Mouse (Mus musculus) liver, embryonic 14.5 days (tissue): ENCODE results near the gene Serpinb1c. TPM values are rescaled to one million over a fixed set of nuclear protein-coding genes. Genes with fewer than 3 reads are reported as not detected.

Source experiments
- ATAC-seq: fragments of 200-750 bp; cut with Nextera tagmentation; 2 replicates; pipeline ENCODE4 v1.8.0; 2017; ENCODE audit warnings: moderate number of reproducible peaks, mild to moderate bottlenecking, moderate library complexity; ENCODE audit not compliant: insufficient read depth
- DNase-seq, 3 experiments: peaks; one replicate each; pipeline ENCODE4 v3.0.0-alpha.2; 2012 to 2013; ENCODE audit warnings: low read depth in 3 of 3, low spot score in 3 of 3
- H3K27ac ChIP-seq: fragments of 300-500 bp; sonication (generic); 2 replicates; pipeline ENCODE4 v1.5.1; 2014; ENCODE audit warnings: moderate library complexity, mild to moderate bottlenecking, control low read depth, inconsistent platforms
- H3K27me3 ChIP-seq: fragments of 300-500 bp; sonication (generic); 2 replicates; pipeline ENCODE4 v1.6.1; 2014; ENCODE audit warnings: mild to moderate bottlenecking, low read length, moderate library complexity; ENCODE audit not compliant: control insufficient read depth, insufficient read depth
- H3K36me3 ChIP-seq: fragments of 300-500 bp; sonication (generic); replicated peaks from 2 replicates; pipeline ENCODE4 v1.6.1; 2014; ENCODE audit warnings: low read depth; ENCODE audit not compliant: control insufficient read depth, insufficient read depth
- H3K4me1 ChIP-seq, 2 experiments: fragments of 200-500 bp in 1 of 2; fragments of 300-500 bp in 1 of 2; sonication (generic) in 1 of 2; replicated peaks; 2 replicates each; pipeline ENCODE4 v1.6.1; 2012 to 2014; ENCODE audit warnings: antibody characterized with exemption in 1 of 2, inconsistent platforms in 1 of 2, low read length in 1 of 2; ENCODE audit not compliant: control insufficient read depth in 2 of 2, insufficient read depth in 2 of 2
- H3K4me2 ChIP-seq: fragments of 300-500 bp; sonication (generic); 2 replicates; pipeline ENCODE4 v1.6.1; 2014; ENCODE audit warnings: low read depth, mild to moderate bottlenecking, control low read depth, moderate library complexity
- H3K4me3 ChIP-seq, 2 experiments: fragments of 200-500 bp in 1 of 2; fragments of 300-500 bp in 1 of 2; sonication (generic) in 1 of 2; 2 replicates each; pipeline ENCODE4 v1.5.1; 2012 to 2014; ENCODE audit warnings: low read depth in 2 of 2, low read length in 2 of 2, mild to moderate bottlenecking in 2 of 2, control low read depth in 1 of 2, inconsistent platforms in 1 of 2, moderate library complexity in 1 of 2; ENCODE audit not compliant: insufficient read depth in 1 of 2
- H3K9ac ChIP-seq: fragments of 300-500 bp; sonication (generic); replicated peaks from 2 replicates; pipeline ENCODE4 v1.6.1; 2014; ENCODE audit warnings: mild to moderate bottlenecking, control low read depth, moderate library complexity
- H3K9me3 ChIP-seq: fragments of 300-500 bp; sonication (generic); 2 replicates; pipeline ENCODE4 v1.6.1; 2016; ENCODE audit warnings: low read length, mixed read lengths; ENCODE audit not compliant: control insufficient read depth
- CTCF ChIP-seq: IDR thresholded peaks from 2 replicates; pipeline ENCODE4 v1.5.1; 2016; ENCODE audit warnings: antibody characterized with exemption, low read depth, control low read depth
- EP300 ChIP-seq: IDR thresholded peaks from 2 replicates; pipeline ENCODE4 v1.6.1; 2016; ENCODE audit warnings: antibody characterized with exemption, low read depth
- WGBS: fragments of 180-500 bp; shearing (Covaris S2); extraction: QIAGEN DNeasy Blood & Tissue Kit; methylation state at CpG from one replicate; pipeline ENCODE4 v1.1.7; 2014; ENCODE audit not compliant: insufficient replicate concordance; 5-methylcytosine and 5-hydroxymethylcytosine counted together
- polyA plus RNA-seq, 2 experiments: library from polyadenylated mRNA; depleted of rRNA in 1 of 2; stranded (reverse) in 1 of 2; unstranded in 1 of 2; fragments of >200 nt; fragmentation: Nextera tagmentation in 1 of 2; extraction: Ambion mirVana in 1 of 2; gene quantifications; 2 replicates each; pipeline versions ENCODE4 v1.2.1 to v1.2.3; 2012 to 2014

Serpinb1c gene
- polyA plus RNA-seq, 2 experiments: 0.04 TPM; not detected in 1

DNA sequence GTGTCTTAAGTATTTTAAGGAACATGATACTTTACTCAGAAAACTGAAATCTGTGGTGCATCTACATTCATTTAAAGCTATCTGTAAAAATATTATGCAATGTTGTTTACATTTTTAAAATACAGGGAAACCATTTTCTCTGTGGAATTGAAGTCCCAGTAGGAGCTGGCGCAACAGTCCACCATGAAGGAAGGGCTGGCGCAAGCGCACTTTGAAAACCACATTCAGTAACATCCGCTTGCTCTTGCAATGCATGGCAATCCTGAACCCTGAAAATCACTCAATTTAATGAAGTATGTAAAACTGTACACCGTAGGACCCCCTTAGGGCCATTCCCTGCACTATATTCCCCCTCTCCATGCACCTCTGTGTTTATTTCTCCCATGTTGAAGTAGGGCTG is 63.5 kb downstream of the Serpinb1c start:
- H3K9me3 ChIP-seq: no peaks in the 10 kb centered on the region
- no peak overlapping the region for H3K4me2 ChIP-seq
- no peak overlapping the region for H3K27ac ChIP-seq
- DNase-seq (no peak), ATAC-seq (no peak)
- no peak overlapping the region for H3K4me3 ChIP-seq
- no peaks in the 10 kb centered on the region for H3K27me3 ChIP-seq
- 77% methylated on average over 5 of the region's 5 CpGs for WGBS
- TF ChIP-seq CTCF (no peak), EP300 (no peak)
- H3K36me3 ChIP-seq: no peaks in the 10 kb centered on the region
- no peak overlapping the region for H3K9ac ChIP-seq
- peaks cover 0 to 6% of the 10 kb centered on the region in 2 experiments; a peak in 2 of 4 replicates for H3K4me1 ChIP-seq

DNA sequence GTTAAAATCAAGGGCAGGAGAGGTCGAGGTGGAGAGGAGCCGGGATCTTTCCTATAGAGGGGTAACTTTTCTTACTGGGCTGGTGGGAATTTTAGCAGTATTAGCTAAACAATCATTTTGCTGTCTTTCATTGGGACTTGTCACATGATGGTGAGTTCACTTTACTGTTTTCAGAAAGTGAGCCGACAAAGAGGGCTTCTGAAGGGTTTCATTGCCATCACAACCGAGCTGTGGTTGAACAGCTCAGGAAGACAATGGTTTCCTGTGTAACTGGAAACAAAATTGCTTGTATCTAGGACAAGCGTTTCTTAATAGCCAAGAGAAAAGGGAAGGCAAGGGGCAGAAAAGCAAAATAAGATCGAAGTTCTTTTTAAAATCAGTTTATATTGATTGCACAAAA is 64.8 kb downstream of the Serpinb1c start:
- H3K9ac ChIP-seq: no peak overlapping the region
- ATAC-seq: no peak
- no peak overlapping the region for H3K27ac ChIP-seq
- H3K4me3 ChIP-seq: no peak overlapping the region
- no peaks in the 10 kb centered on the region for H3K27me3 ChIP-seq
- H3K36me3 ChIP-seq: no peaks in the 10 kb centered on the region
- H3K4me2 ChIP-seq: no peak overlapping the region
- H3K4me1 ChIP-seq: peaks cover 0 to 6% of the 10 kb centered on the region in 2 experiments; a peak in 2 of 4 replicates
- WGBS: 14% methylated on average over 6 of the region's 6 CpGs
- H3K9me3 ChIP-seq: no peaks in the 10 kb centered on the region
- DNase-seq: no peak
- TF ChIP-seq CTCF: no peak
- TF ChIP-seq EP300: no peak

DNA sequence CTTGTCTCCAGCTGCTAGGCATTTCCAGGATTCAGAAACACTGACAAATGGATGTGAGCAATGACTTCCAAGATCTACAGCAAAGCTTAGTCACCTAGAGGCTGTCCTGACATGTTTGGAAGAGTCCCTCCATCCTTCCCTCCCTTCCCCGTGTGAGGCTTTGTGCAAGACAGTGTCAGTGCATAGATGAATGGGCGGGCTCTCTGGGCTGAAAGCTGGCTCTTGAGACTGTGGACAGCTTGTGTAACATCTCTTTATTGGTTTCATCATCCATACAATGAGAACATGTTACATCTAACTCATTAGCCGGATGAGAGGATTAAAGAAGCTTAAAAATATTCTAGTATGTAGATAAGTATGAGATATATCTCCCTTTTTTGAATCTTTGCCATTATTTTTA is 65.2 kb downstream of the Serpinb1c start:
- ATAC-seq (no peak), DNase-seq (no peak)
- Histone ChIP-seq H3K27ac (no peak overlapping the region), H3K9me3 (no peaks in the 10 kb centered on the region), H3K4me2 (no peak overlapping the region), H3K9ac (no peak overlapping the region), H3K27me3 (no peaks in the 10 kb centered on the region), H3K4me1 (peaks cover 0 to 6% of the 10 kb centered on the region in 2 experiments; a peak in 2 of 4 replicates), H3K4me3 (no peak overlapping the region), H3K36me3 (no peaks in the 10 kb centered on the region)
- TF ChIP-seq EP300 (no peak), CTCF (no peak)
- 32% methylated on average over 3 of the region's 3 CpGs for WGBS

DNA sequence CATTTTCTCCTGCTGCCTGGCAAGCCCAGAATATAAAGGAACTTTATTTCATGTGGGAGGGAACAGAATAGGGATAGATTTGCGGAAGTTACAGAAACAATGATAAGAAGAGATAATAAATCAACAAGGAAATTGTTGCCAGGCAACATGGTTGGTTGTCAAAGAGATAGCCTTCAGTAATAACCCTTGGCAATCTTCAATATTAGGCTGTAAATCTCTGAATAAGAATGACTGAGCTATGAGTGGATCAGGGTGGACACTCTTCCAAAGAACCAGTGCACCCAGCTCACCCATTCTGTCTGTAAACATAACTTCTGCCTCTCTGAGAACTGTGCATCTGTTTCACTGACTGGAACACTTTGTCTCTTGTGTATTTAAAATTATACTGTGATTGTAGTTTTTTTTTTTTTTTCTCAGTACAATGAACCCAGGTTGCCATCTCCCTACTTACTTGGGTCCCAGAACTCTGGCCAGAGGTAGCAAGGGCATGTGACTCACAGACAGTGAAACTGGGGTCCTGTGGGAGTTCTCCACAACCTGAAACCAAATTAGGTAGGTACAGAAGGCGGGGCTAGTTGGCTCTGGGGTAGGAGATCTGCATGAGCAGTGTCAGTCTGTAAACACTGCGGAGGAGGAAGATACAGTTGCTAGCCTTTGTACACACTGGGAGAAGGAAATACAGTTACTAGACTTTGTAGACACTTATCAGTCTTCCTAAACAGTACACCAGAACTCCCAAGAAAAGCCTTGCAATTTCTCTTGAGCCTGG is 66.3 kb downstream of the Serpinb1c start:
- no peaks in the 10 kb centered on the region for H3K36me3 ChIP-seq
- H3K27me3 ChIP-seq: no peaks in the 10 kb centered on the region
- TF ChIP-seq CTCF (no peak), EP300 (no peak)
- H3K4me3 ChIP-seq: no peak overlapping the region
- no peak overlapping the region for H3K9ac ChIP-seq
- no peak overlapping the region for H3K27ac ChIP-seq
- peaks cover 0 to 6% of the 10 kb centered on the region in 2 experiments; a peak in 2 of 4 replicates for H3K4me1 ChIP-seq
- 47% methylated on average over 3 of the region's 3 CpGs for WGBS
- no peak for ATAC-seq
- no peaks in the 10 kb centered on the region for H3K9me3 ChIP-seq
- no peak for DNase-seq
- H3K4me2 ChIP-seq: no peak overlapping the region

Other genes with a start within 250 kb of the Serpinb1c start
- gene Mylk4, start 114.3 kb downstream of the Serpinb1c start, polyA plus RNA-seq (2012; rRNA removed): 0.01 TPM in 1 of 2 replicates, not detected in the other
- 0.08 TPM in 1 of 2 replicates, not detected in the other for gene Mylk4, start 114.3 kb downstream of the Serpinb1c start, polyA plus RNA-seq (2014; fragmentation: Nextera tagmentation; extraction: Ambion mirVana)
- 13.2 and 16.3 TPM in 2 replicates for gene Wrnip1, start 96.2 kb downstream of the Serpinb1c start, polyA plus RNA-seq (2012; rRNA removed)
- 6.0 and 8.2 TPM in 2 replicates for gene Wrnip1, start 96.2 kb downstream of the Serpinb1c start, polyA plus RNA-seq (2014; fragmentation: Nextera tagmentation; extraction: Ambion mirVana)
- gene D930007J09Rik, start 95.4 kb downstream of the Serpinb1c start, polyA plus RNA-seq (2012; rRNA removed): not detected in 2 replicates
- not detected in 2 replicates for gene D930007J09Rik, start 95.4 kb downstream of the Serpinb1c start, polyA plus RNA-seq (2014; fragmentation: Nextera tagmentation; extraction: Ambion mirVana)
- gene Serpinb1a, start 47.0 kb downstream of the Serpinb1c start, polyA plus RNA-seq (2012; rRNA removed): 3.9 and 8.0 TPM in 2 replicates
- 21.2 and 32.4 TPM in 2 replicates for gene Serpinb1a, start 47.0 kb downstream of the Serpinb1c start, polyA plus RNA-seq (2014; fragmentation: Nextera tagmentation; extraction: Ambion mirVana)
- gene Serpinb6b, start 67.0 kb upstream of the Serpinb1c start, polyA plus RNA-seq (2012; rRNA removed): 2.2 and 4.2 TPM in 2 replicates
- 5.3 and 5.5 TPM in 2 replicates for gene Serpinb6b, start 67.0 kb upstream of the Serpinb1c start, polyA plus RNA-seq (2014; fragmentation: Nextera tagmentation; extraction: Ambion mirVana)
- gene Serpinb9, start 105.0 kb upstream of the Serpinb1c start, polyA plus RNA-seq (2012; rRNA removed): 0.77 and 1.0 TPM in 2 replicates
- gene Serpinb9, start 105.0 kb upstream of the Serpinb1c start, polyA plus RNA-seq (2014; fragmentation: Nextera tagmentation; extraction: Ambion mirVana): 2.5 and 2.7 TPM in 2 replicates
- 0.02 and 0.04 TPM in 2 replicates for gene Serpinb9b, start 129.2 kb upstream of the Serpinb1c start, polyA plus RNA-seq (2012; rRNA removed)
- gene Serpinb9b, start 129.2 kb upstream of the Serpinb1c start, polyA plus RNA-seq (2014; fragmentation: Nextera tagmentation; extraction: Ambion mirVana): not detected in 2 replicates
- gene Serpinb1b, start 180.4 kb upstream of the Serpinb1c start, polyA plus RNA-seq (2012; rRNA removed): 0.02 TPM in 1 of 2 replicates, not detected in the other
- 0.23 TPM in 1 of 2 replicates, not detected in the other for gene Serpinb1b, start 180.4 kb upstream of the Serpinb1c start, polyA plus RNA-seq (2014; fragmentation: Nextera tagmentation; extraction: Ambion mirVana)